Mouse (Mus musculus): ENCODE data around the gene Ppp1r9a. TPM values are rescaled to one million over a fixed set of nuclear protein-coding genes. Genes with fewer than 3 reads are reported as not detected.

Ppp1r9a gene
- polyA plus RNA-seq, 1 experiment, result 0.04 TPM

DNA sequence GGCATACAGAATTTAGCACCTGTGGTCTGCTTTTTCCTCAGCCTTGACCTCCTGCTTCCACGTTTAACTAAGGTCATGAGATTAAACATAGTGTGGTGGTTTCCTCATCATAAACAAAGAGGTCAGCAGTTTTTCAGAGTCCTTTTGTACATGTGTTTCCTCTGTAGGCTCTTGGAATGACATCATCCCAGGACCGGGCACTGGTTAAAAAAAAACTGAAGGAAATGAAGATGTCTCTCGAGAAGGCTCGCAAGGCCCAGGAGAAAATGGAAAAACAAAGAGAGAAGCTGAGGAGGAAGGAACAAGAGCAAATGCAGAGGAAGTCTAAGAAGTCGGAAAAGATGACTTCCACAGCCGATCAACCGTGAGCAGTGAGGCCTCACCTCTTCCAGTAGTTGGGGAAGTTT lies 256.7 kb downstream of the Ppp1r9a start:
- TF ChIP-seq FOSL1 (IDR thresholded peaks at IDR 0.05; ENCODE audit: insufficient read depth, low read length, poor library complexity, severe bottlenecking) (no peak), MAX (IDR thresholded peaks at IDR 0.05) (no peak), USF1 (IDR thresholded peaks at IDR 0.05; ENCODE audit: low read depth) (no peak), CTCF (IDR thresholded peaks at IDR 0.05; ENCODE audit: control insufficient read depth, insufficient read depth, insufficient read length) (no peak), CEBPB (IDR thresholded peaks at IDR 0.05; ENCODE audit: low read depth) (no peak), MYOD1 (IDR thresholded peaks at IDR 0.05; ENCODE audit: control insufficient read depth, insufficient read length, low read depth) (no peak), MYOG (IDR thresholded peaks at IDR 0.05; ENCODE audit: control insufficient read depth, extremely low read depth, insufficient read length) (no peak)
- H3K27me3 ChIP-seq (ENCODE audit: control insufficient read depth, insufficient read depth, insufficient read length), result no peaks in the 10 kb centered on the region
- H3K79me2 ChIP-seq (ENCODE audit: control insufficient read depth, insufficient read depth), result no peaks in the 10 kb centered on the region
- H3K79me3 ChIP-seq (ENCODE audit: low read depth), result no peaks in the 10 kb centered on the region
- no peak overlapping the region for H3ac ChIP-seq (ENCODE audit: control insufficient read depth, insufficient read length, low read depth)
- H3K4me3 ChIP-seq (ENCODE audit: insufficient read depth, poor library complexity, severe bottlenecking), result no peak overlapping the region
- no peaks in the 10 kb centered on the region for H3K36me3 ChIP-seq (ENCODE audit: control insufficient read depth, insufficient read depth)

DNA sequence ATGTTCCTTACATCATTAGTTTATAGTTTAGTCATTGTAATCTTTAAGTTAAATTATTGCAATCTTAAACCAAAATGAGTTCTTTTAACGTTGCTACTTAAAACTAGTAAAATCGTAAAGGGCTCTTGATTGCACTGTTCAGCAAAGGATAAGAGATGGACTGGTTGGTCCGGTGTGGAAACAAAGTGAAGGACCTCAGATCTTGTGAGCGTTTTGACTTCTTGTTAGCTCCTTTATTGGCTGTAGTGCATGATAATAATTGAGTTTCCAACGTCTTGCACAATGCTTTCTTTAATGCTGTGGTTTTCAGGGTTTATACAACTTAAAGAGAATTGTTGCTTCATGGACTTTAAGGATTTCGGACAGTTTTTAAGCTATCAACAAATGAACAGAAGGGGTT lies 259.3 kb downstream of the Ppp1r9a start:
- Histone ChIP-seq H3K27me3 (ENCODE audit: control insufficient read depth, insufficient read depth, insufficient read length) (no peaks in the 10 kb centered on the region), H3K36me3 (ENCODE audit: control insufficient read depth, insufficient read depth) (no peaks in the 10 kb centered on the region), H3ac (ENCODE audit: control insufficient read depth, insufficient read length, low read depth) (no peak overlapping the region), H3K79me3 (ENCODE audit: low read depth) (no peaks in the 10 kb centered on the region), H3K79me2 (ENCODE audit: control insufficient read depth, insufficient read depth) (no peaks in the 10 kb centered on the region), H3K4me3 (ENCODE audit: insufficient read depth, poor library complexity, severe bottlenecking) (no peak overlapping the region)
- TF ChIP-seq USF1 (IDR thresholded peaks at IDR 0.05; ENCODE audit: low read depth) (no peak), CEBPB (IDR thresholded peaks at IDR 0.05; ENCODE audit: low read depth) (no peak), MAX (IDR thresholded peaks at IDR 0.05) (no peak), FOSL1 (IDR thresholded peaks at IDR 0.05; ENCODE audit: insufficient read depth, low read length, poor library complexity, severe bottlenecking) (no peak), CTCF (IDR thresholded peaks at IDR 0.05; ENCODE audit: control insufficient read depth, insufficient read depth, insufficient read length) (no peak), MYOG (IDR thresholded peaks at IDR 0.05; ENCODE audit: control insufficient read depth, extremely low read depth, insufficient read length) (no peak), MYOD1 (IDR thresholded peaks at IDR 0.05; ENCODE audit: control insufficient read depth, insufficient read length, low read depth) (no peak)

DNA sequence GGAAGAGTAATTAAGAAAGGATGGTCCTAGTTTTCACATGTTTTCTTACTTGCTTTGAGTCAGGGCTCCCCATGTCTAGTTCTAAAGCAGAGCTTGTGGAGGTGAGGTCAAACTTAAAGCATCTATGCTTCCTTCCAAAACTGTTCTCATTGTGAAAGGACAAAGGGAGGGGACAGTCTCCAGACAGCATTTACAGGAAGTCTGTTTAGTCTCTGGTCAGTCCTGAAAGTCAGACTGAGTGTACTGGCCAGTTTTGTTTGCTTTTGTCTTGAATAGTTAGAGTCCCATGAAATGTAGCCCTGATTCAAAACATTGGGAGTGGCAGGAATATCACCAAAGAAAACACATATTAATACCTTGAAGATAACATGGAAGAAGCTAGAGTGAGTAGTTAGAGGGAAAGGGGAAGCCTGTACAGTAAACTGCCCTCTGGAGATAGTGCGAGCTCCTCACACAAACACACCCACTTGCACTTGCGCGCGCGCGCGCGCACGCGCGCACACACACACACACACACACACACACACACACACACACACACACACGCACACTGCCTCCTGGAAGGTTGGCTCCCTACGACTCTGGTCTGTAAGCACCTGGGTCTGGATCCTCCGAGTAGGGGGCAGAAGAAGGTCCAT lies 260.9 kb downstream of the Ppp1r9a start:
- no peaks in the 10 kb centered on the region for H3K27me3 ChIP-seq (ENCODE audit: control insufficient read depth, insufficient read depth, insufficient read length)
- H3K79me3 ChIP-seq (ENCODE audit: low read depth), result no peaks in the 10 kb centered on the region
- TF ChIP-seq MYOG (IDR thresholded peaks at IDR 0.05; ENCODE audit: control insufficient read depth, extremely low read depth, insufficient read length) (no peak), USF1 (IDR thresholded peaks at IDR 0.05; ENCODE audit: low read depth) (no peak), FOSL1 (IDR thresholded peaks at IDR 0.05; ENCODE audit: insufficient read depth, low read length, poor library complexity, severe bottlenecking) (no peak), CEBPB (IDR thresholded peaks at IDR 0.05; ENCODE audit: low read depth) (no peak), CTCF (IDR thresholded peaks at IDR 0.05; ENCODE audit: control insufficient read depth, insufficient read depth, insufficient read length) (no peak)

GRCm38 (mm10) chr6:5164855-5165254 lies 262.1 kb downstream of the Ppp1r9a start:
- Histone ChIP-seq H3K79me3 (ENCODE audit: low read depth) (no peaks in the 10 kb centered on the region), H3K4me3 (ENCODE audit: insufficient read depth, poor library complexity, severe bottlenecking) (no peak overlapping the region), H3ac (ENCODE audit: control insufficient read depth, insufficient read length, low read depth) (no peak overlapping the region), H3K27me3 (ENCODE audit: control insufficient read depth, insufficient read depth, insufficient read length) (no peaks in the 10 kb centered on the region), H3K79me2 (ENCODE audit: control insufficient read depth, insufficient read depth) (no peaks in the 10 kb centered on the region), H3K36me3 (ENCODE audit: control insufficient read depth, insufficient read depth) (no peaks in the 10 kb centered on the region)
- TF ChIP-seq MAX (IDR thresholded peaks at IDR 0.05), result no peak
- TF ChIP-seq CTCF (IDR thresholded peaks at IDR 0.05; ENCODE audit: control insufficient read depth, insufficient read depth, insufficient read length), result no peak
- no peak for TF ChIP-seq MYOG (IDR thresholded peaks at IDR 0.05; ENCODE audit: control insufficient read depth, extremely low read depth, insufficient read length)
- no peak for TF ChIP-seq MYOD1 (IDR thresholded peaks at IDR 0.05; ENCODE audit: control insufficient read depth, insufficient read length, low read depth)
- no peak for TF ChIP-seq USF1 (IDR thresholded peaks at IDR 0.05; ENCODE audit: low read depth)
- no peak for TF ChIP-seq CEBPB (IDR thresholded peaks at IDR 0.05; ENCODE audit: low read depth)
- no peak for TF ChIP-seq FOSL1 (IDR thresholded peaks at IDR 0.05; ENCODE audit: insufficient read depth, low read length, poor library complexity, severe bottlenecking)

More for the DNA sequence above, 260.9 kb downstream of the Ppp1r9a start:
- no peak overlapping the region for H3K4me3 ChIP-seq (ENCODE audit: insufficient read depth, poor library complexity, severe bottlenecking)
- H3ac ChIP-seq (ENCODE audit: control insufficient read depth, insufficient read length, low read depth), result no peak overlapping the region
- H3K36me3 ChIP-seq (ENCODE audit: control insufficient read depth, insufficient read depth), result no peaks in the 10 kb centered on the region
- H3K79me2 ChIP-seq (ENCODE audit: control insufficient read depth, insufficient read depth), result no peaks in the 10 kb centered on the region

GRCm38 (mm10) chr6:5167051-5167677 lies 264.4 kb downstream of the Ppp1r9a start:
- H3ac ChIP-seq (ENCODE audit: control insufficient read depth, insufficient read length, low read depth), result no peak overlapping the region
- H3K36me3 ChIP-seq (ENCODE audit: control insufficient read depth, insufficient read depth), result no peaks in the 10 kb centered on the region
- no peak overlapping the region for H3K4me3 ChIP-seq (ENCODE audit: insufficient read depth, poor library complexity, severe bottlenecking)
- no peaks in the 10 kb centered on the region for H3K79me3 ChIP-seq (ENCODE audit: low read depth)
- TF ChIP-seq CEBPB (IDR thresholded peaks at IDR 0.05; ENCODE audit: low read depth), result no peak
- TF ChIP-seq CTCF (IDR thresholded peaks at IDR 0.05; ENCODE audit: control insufficient read depth, insufficient read depth, insufficient read length), result no peak
- no peak for TF ChIP-seq MYOD1 (IDR thresholded peaks at IDR 0.05; ENCODE audit: control insufficient read depth, insufficient read length, low read depth)
- TF ChIP-seq FOSL1 (IDR thresholded peaks at IDR 0.05; ENCODE audit: insufficient read depth, low read length, poor library complexity, severe bottlenecking), result no peak
- no peak for TF ChIP-seq USF1 (IDR thresholded peaks at IDR 0.05; ENCODE audit: low read depth)
- no peak for TF ChIP-seq MYOG (IDR thresholded peaks at IDR 0.05; ENCODE audit: control insufficient read depth, extremely low read depth, insufficient read length)
- TF ChIP-seq MAX (IDR thresholded peaks at IDR 0.05), result no peak
- no peaks in the 10 kb centered on the region for H3K27me3 ChIP-seq (ENCODE audit: control insufficient read depth, insufficient read depth, insufficient read length)
- H3K79me2 ChIP-seq (ENCODE audit: control insufficient read depth, insufficient read depth), result no peaks in the 10 kb centered on the region
